Mouse (Mus musculus): ENCODE measurements at regions not wholly inside any gene's neighbourhood (a gene's known extent, or its start where the extent isn't known, plus 50 kb on each side); places are given as distances from the start of the nearest gene placed in this dataset.

DNA sequence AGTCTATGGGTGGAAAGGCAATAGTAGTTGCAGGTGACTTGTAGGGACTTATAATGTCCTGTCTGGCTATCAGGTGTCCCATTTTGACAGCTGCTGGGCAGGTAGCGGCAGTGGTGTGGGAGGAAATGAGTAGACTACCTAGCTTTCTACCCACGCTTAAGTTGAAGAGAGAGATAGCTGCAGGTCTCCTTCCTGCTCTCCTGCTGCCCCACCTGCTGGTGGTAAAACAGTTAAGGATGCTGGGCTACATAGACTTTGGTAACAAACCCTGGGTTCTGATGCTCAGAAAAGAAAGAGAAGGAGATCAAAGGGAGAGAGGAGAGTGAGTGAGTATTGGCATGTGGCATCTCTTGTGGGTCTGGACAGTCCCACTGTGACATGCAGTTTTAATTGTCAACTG lies 1182.0 kb downstream of the 4930447A16Rik start:
- ATAC-seq (replicated peaks; ENCODE audit: low FRiP score, poor library complexity, severe bottlenecking): peak; percentile 92

- ATAC-seq (replicated peaks; ENCODE audit: low FRiP score, poor library complexity, severe bottlenecking): no peak
Measured at GRCm38 (mm10) chr15:38608207-38608870, 1183.0 kb downstream of the 4930447A16Rik start.

GRCm38 (mm10) chr15:38609522-38609921 lies 1184.2 kb downstream of the 4930447A16Rik start:
- no peak for ATAC-seq (replicated peaks; ENCODE audit: low FRiP score, poor library complexity, severe bottlenecking)
